Mouse (Mus musculus) liver, adult 2 months (tissue): ENCODE measurements around the gene Pld6.

Experiments used
- CTCF ChIP-seq: fragments of 200-500 bp; IDR thresholded peaks from 2 replicates; pipeline ENCODE4 v1.5.1; 2011; ENCODE audit warnings: low read depth, low read length, control low read depth
- POLR2A ChIP-seq: fragments of 200-500 bp; IDR thresholded peaks from 2 replicates; pipeline ENCODE4 v1.6.1; 2011; ENCODE audit warnings: low read length, control low read depth; ENCODE audit not compliant: insufficient read depth; ENCODE audit errors: extremely low read depth

GRCm38 (mm10) chr11:59772291-59772690 is 15.2 kb downstream of the Pld6 start:
- TF ChIP-seq CTCF (no peak), POLR2A (no peak)
